Mouse (Mus musculus): ENCODE data around the gene Shc4.

- TF ChIP-seq CTCF (IDR thresholded peaks at IDR 0.05; ENCODE audit: low read depth): no peak
- TF ChIP-seq EP300 (IDR thresholded peaks at IDR 0.05; ENCODE audit: low read depth): no peak
Observed at GRCm38 (mm10) chr2:125620213-125620907, 103.6 kb downstream of the Shc4 start.

All from heart, postnatal 0 days (tissue).